Mouse (Mus musculus) E14TG2a.4 (cell line): ENCODE results near the gene Slc8a1.

Experiments used
- H3K27me3 ChIP-seq: 2 replicates; pipeline ENCODE4 v1.6.1; 2014; ENCODE audit warnings: low read length, control low read depth; ENCODE audit not compliant: insufficient read depth
- H3K36me3 ChIP-seq: 2 replicates; pipeline ENCODE4 v1.6.1; 2014; ENCODE audit warnings: low read length, control low read depth; ENCODE audit not compliant: insufficient read depth
- H3K4me1 ChIP-seq: replicated peaks from 2 replicates; pipeline ENCODE4 v1.6.1; 2014; ENCODE audit warnings: low read depth, low read length, control low read depth
- H3K4me3 ChIP-seq: replicated peaks from 2 replicates; pipeline ENCODE4 v1.5.1; 2014; ENCODE audit warnings: mild to moderate bottlenecking, low read length
- H3K9me3 ChIP-seq: 2 replicates; pipeline ENCODE4 v1.6.1; 2014; ENCODE audit warnings: low read length, control low read depth
- CTCF ChIP-seq: conservative IDR thresholded peaks from 2 replicates; pipeline ENCODE4 v1.5.1; 2014; ENCODE audit warnings: low read length
- NANOG ChIP-seq: IDR thresholded peaks from 2 replicates; pipeline ENCODE4 v1.6.1; 2014; ENCODE audit warnings: borderline replicate concordance, low read length, mixed read lengths
- POU5F1 ChIP-seq: IDR thresholded peaks from 2 replicates; pipeline ENCODE4 v1.6.1; 2014; ENCODE audit warnings: low read length, borderline replicate concordance

The Slc8a1 gene

GRCm38 (mm10) chr17:81546012-81546411 is 192.2 kb downstream of the Slc8a1 start:
- H3K27me3 ChIP-seq: no peaks in the 10 kb centered on the region
- no peak overlapping the region for H3K4me3 ChIP-seq
- no peaks in the 10 kb centered on the region for H3K36me3 ChIP-seq
- no peaks in the 10 kb centered on the region for H3K9me3 ChIP-seq
- TF ChIP-seq CTCF: no peak
- no peak for TF ChIP-seq POU5F1
- TF ChIP-seq NANOG: no peak
- H3K4me1 ChIP-seq: no peaks in the 10 kb centered on the region

GRCm38 (mm10) chr17:81544926-81545325 is 193.3 kb downstream of the Slc8a1 start:
- Histone ChIP-seq H3K27me3 (no peaks in the 10 kb centered on the region), H3K4me3 (no peak overlapping the region), H3K9me3 (no peaks in the 10 kb centered on the region), H3K4me1 (no peaks in the 10 kb centered on the region), H3K36me3 (no peaks in the 10 kb centered on the region)
- TF ChIP-seq NANOG (no peak), CTCF (no peak), POU5F1 (no peak)

GRCm38 (mm10) chr17:81542313-81543185 is 195.6 kb downstream of the Slc8a1 start:
- Histone ChIP-seq H3K4me3 (no peak overlapping the region), H3K27me3 (no peaks in the 10 kb centered on the region), H3K36me3 (no peaks in the 10 kb centered on the region), H3K9me3 (no peaks in the 10 kb centered on the region), H3K4me1 (no peaks in the 10 kb centered on the region)
- TF ChIP-seq POU5F1 (no peak), CTCF (no peak)

- Histone ChIP-seq H3K9me3 (no peaks in the 10 kb centered on the region), H3K36me3 (no peaks in the 10 kb centered on the region), H3K4me3 (no peak overlapping the region), H3K27me3 (no peaks in the 10 kb centered on the region), H3K4me1 (no peaks in the 10 kb centered on the region)
- TF ChIP-seq POU5F1 (no peak), NANOG (no peak), CTCF (no peak)
These were observed 199.7 kb downstream of the Slc8a1 start for GRCm38 (mm10) chr17:81538163-81539160.

- H3K27me3 ChIP-seq: no peaks in the 10 kb centered on the region
- no peaks in the 10 kb centered on the region for H3K36me3 ChIP-seq
- no peaks in the 10 kb centered on the region for H3K9me3 ChIP-seq
- H3K4me3 ChIP-seq: no peak overlapping the region
- no peak for TF ChIP-seq CTCF
- TF ChIP-seq NANOG: no peak
- TF ChIP-seq POU5F1: no peak
- H3K4me1 ChIP-seq: no peaks in the 10 kb centered on the region
These were observed 202.1 kb downstream of the Slc8a1 start for GRCm38 (mm10) chr17:81536093-81536492.

GRCm38 (mm10) chr17:81529849-81530248 is 208.3 kb downstream of the Slc8a1 start:
- H3K36me3 ChIP-seq: no peaks in the 10 kb centered on the region
- H3K27me3 ChIP-seq: no peaks in the 10 kb centered on the region
- no peaks in the 10 kb centered on the region for H3K4me1 ChIP-seq
- TF ChIP-seq POU5F1 (no peak), CTCF (no peak), NANOG (no peak)
- H3K9me3 ChIP-seq: no peaks in the 10 kb centered on the region
- H3K4me3 ChIP-seq: no peak overlapping the region

- no peaks in the 10 kb centered on the region for H3K27me3 ChIP-seq
- no peaks in the 10 kb centered on the region for H3K4me1 ChIP-seq
- no peaks in the 10 kb centered on the region for H3K9me3 ChIP-seq
- TF ChIP-seq NANOG (no peak), CTCF (no peak), POU5F1 (no peak)
- no peaks in the 10 kb centered on the region for H3K36me3 ChIP-seq
- no peak overlapping the region for H3K4me3 ChIP-seq
These were observed 209.2 kb downstream of the Slc8a1 start for GRCm38 (mm10) chr17:81528940-81529339.

GRCm38 (mm10) chr17:81526463-81526862 is 211.7 kb downstream of the Slc8a1 start:
- TF ChIP-seq POU5F1 (no peak), NANOG (no peak), CTCF (no peak)
- Histone ChIP-seq H3K36me3 (no peaks in the 10 kb centered on the region), H3K4me3 (no peak overlapping the region), H3K9me3 (no peaks in the 10 kb centered on the region), H3K4me1 (no peaks in the 10 kb centered on the region), H3K27me3 (no peaks in the 10 kb centered on the region)
